Mouse (Mus musculus) heart, adult 2 months (tissue): ENCODE results near the gene Bach2.

Experiments
- CTCF ChIP-seq: fragments of 200-600 bp; IDR thresholded peaks from 2 replicates; pipeline ENCODE4 v1.8.1; 2022; ENCODE audit warnings: antibody characterized with exemption, mild to moderate bottlenecking, moderate library complexity
- POLR2A ChIP-seq: fragments of 200-500 bp; IDR thresholded peaks from 2 replicates; pipeline ENCODE4 v1.6.1; 2011; ENCODE audit warnings: mild to moderate bottlenecking, low read depth, low read length, control low read depth; ENCODE audit not compliant: insufficient read depth

DNA sequence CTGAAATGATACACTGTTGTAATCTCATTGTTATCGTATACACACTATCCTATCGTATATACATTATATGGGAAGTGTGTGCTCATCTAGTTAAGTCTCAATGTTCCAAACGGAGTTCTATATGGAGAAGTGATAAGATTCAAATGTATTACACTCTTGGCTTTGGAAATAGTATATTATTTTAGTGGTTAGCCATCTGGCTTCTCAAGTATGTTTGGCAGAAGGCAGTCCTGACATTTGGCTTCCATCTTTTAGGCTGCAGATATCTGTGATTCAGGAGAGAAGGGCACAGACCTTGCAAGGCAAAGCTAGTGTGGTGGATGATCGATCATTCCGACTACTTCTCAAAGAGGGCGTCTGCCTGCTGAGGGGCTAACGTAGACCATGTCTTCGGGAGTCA, 47.8 kb downstream of the Bach2 start:
- TF ChIP-seq CTCF (no peak), POLR2A (no peak)
